Mouse (Mus musculus) CH12.LX (cell line): Measurements from ENCODE around the gene Churc1.

Experiments used
- CTCF ChIP-seq, 2 experiments: IDR thresholded peaks in 1 of 2; conservative IDR thresholded peaks in 1 of 2; 2 replicates each; pipeline ENCODE4 v1.5.1; 2011 to 2012; ENCODE audit warnings: low read depth in 2 of 2, low read length in 2 of 2, improper control_type of control experiment in 1 of 2, inconsistent platforms in 1 of 2, mild to moderate bottlenecking in 1 of 2, moderate library complexity in 1 of 2
- IRF4 ChIP-seq: IDR thresholded peaks from 2 replicates; pipeline ENCODE4 v1.6.1; 2014; ENCODE audit warnings: low read depth, mild to moderate bottlenecking, inconsistent platforms, low read length, improper control_type of control experiment
- JUND ChIP-seq: conservative IDR thresholded peaks from 2 replicates; pipeline ENCODE4 v1.6.1; 2011; ENCODE audit warnings: low read depth, low read length, improper control_type of control experiment
- RAD21 ChIP-seq: IDR thresholded peaks from 2 replicates; pipeline ENCODE4 v1.6.1; 2011; ENCODE audit warnings: low read depth, mild to moderate bottlenecking, low read length, improper control_type of control experiment, moderate library complexity
- UBTF ChIP-seq: IDR thresholded peaks from 2 replicates; pipeline ENCODE4 v1.6.1; 2012; ENCODE audit warnings: low read depth, mild to moderate bottlenecking, inconsistent platforms, low read length, improper control_type of control experiment, moderate library complexity
- USF2 ChIP-seq: conservative IDR thresholded peaks from 2 replicates; pipeline ENCODE4 v1.6.1; 2011; ENCODE audit warnings: low read depth, low read length, improper control_type of control experiment

DNA sequence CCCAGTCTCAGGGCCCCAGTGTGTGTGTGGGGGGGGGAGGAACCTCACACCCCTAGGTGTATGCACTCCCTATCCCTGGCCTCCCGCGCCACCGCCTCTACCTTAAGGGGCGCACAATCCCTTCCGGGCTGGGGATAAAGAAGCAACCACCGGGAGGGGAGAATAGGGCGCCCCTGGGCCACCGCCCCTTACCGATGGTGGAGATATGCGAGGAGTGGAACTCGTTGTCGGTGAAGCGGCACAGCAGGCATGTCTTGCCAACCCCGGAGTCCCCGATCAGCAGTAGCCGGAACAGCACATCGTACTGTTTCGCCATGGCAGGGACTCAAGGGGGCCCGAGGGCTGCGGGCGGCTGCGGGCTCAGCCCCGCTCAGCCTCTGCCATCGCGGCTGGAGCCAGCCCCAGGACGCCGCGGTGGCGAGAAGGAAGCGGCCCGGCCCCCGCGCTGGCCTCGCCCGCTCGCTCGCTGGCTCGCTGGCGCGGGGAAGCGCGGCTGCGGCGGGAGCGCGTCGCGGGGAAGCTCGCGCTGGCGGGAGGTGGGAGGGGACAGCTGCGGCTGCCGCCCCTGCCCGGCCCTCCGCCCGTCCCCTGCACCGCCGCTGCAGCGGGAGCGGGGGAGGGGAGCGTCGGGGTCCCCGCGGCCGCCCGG lies 56.8 kb downstream of the Churc1 start:
- no peak for TF ChIP-seq UBTF
- TF ChIP-seq CTCF (conservative IDR thresholded peaks at IDR 0.05 in 1 of 2, IDR thresholded peaks at IDR 0.05 in 1 of 2; ENCODE audit: low read depth in 2 of 2, low read length in 2 of 2): no peak
- no peak for TF ChIP-seq JUND
- no peak for TF ChIP-seq IRF4
- no peak for TF ChIP-seq RAD21
- TF ChIP-seq USF2: no peak
